Mouse (Mus musculus) ES-Bruce4 (cell line): ENCODE results near the gene Oprd1.

Source experiments
- CTCF ChIP-seq: IDR thresholded peaks from one replicate; pipeline ENCODE4 v1.8.1; 2011; ENCODE audit warnings: low read depth, low read length
- POLR2A ChIP-seq: IDR thresholded peaks from one replicate; pipeline ENCODE4 v1.8.1; 2011; ENCODE audit warnings: low read length; ENCODE audit not compliant: insufficient read depth

GRCm38 (mm10) chr4:132064550-132064949 lies 79.7 kb downstream of the Oprd1 start:
- no peak for TF ChIP-seq POLR2A
- TF ChIP-seq CTCF, result no peak
